Mouse (Mus musculus) E14TG2a.4 (cell line): Measurements from ENCODE around the gene Gm37240.

ENCODE experiments used
- CTCF ChIP-seq: conservative IDR thresholded peaks from 2 replicates; pipeline ENCODE4 v1.5.1; 2014; ENCODE audit warnings: low read length
- NANOG ChIP-seq: IDR thresholded peaks from 2 replicates; pipeline ENCODE4 v1.6.1; 2014; ENCODE audit warnings: borderline replicate concordance, low read length, mixed read lengths
- POU5F1 ChIP-seq: IDR thresholded peaks from 2 replicates; pipeline ENCODE4 v1.6.1; 2014; ENCODE audit warnings: low read length, borderline replicate concordance

- TF ChIP-seq CTCF: no peak
- no peak for TF ChIP-seq NANOG
- TF ChIP-seq POU5F1: no peak
Measured at GRCm38 (mm10) chr3:84472955-84473354, 1414.4 kb downstream of the Gm37240 start.
